Mouse (Mus musculus): ENCODE results near the gene Ranbp3l. TPM values are rescaled to one million over a fixed set of nuclear protein-coding genes. Genes with fewer than 3 reads are reported as not detected.

Ranbp3l gene
- polyA plus RNA-seq, 1 experiment, result 7.5 TPM

DNA sequence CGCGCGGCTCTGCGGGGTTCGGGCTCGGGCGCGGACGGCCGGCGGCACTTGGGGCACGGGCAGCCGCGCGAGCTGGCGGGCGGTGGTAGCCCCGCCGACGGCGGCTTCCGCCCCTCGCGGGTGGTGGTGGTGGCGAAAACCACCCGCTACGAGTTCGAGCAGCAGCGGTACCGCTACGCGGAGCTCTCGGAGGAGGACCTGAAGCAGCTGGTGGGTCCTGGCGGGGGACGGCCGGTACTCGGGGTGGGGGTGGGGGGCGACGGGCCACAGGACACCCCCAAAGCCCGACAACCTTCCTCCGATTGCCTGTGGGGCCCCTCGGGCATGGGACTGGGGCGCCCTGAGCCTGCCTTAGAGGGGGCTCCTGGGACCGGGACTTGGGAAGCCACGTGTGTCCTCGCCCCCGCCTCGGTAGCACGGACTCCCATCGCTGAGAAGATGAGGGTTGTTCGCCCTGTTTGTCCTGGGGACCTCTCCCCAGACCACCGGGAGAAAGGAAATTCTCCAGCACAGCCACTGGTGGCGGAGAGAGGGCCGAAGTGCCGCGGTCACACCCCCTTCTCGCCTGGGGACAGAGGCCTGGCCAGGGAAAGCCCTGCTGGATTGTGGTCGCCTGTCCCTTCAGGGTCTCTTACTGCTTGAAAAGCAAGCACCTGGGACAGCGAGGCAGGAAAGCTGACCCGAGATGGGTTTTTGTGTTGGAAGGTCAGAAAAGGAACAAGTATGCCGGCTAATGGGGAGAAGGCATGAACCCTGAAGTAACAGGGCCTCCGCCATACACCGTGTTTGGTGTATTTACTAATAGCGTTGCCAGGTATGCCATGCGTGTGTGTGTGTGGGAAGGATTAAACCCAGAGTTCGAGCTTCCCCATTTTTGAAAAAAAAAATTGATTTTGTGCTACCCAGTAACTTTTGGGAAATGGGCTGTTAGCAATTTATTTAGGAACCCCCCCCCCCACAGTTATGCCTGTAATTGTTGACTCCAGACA is 104.1 kb downstream of the Ranbp3l start:
- peak; percentile 62 for DNase-seq (ENCODE audit: low read depth)
- TF ChIP-seq CTCF (IDR thresholded peaks at IDR 0.05; ENCODE audit: borderline replicate concordance, extremely low read depth, insufficient read depth, insufficient read length) (no peak), POLR2A (IDR thresholded peaks at IDR 0.05; ENCODE audit: borderline replicate concordance, extremely low read depth, insufficient read depth, insufficient read length, poor library complexity, severe bottlenecking) (no peak)

GRCm38 (mm10) chr15:9072630-9073029 is 104.9 kb downstream of the Ranbp3l start:
- TF ChIP-seq CTCF (IDR thresholded peaks at IDR 0.05; ENCODE audit: borderline replicate concordance, extremely low read depth, insufficient read depth, insufficient read length) (no peak), POLR2A (IDR thresholded peaks at IDR 0.05; ENCODE audit: borderline replicate concordance, extremely low read depth, insufficient read depth, insufficient read length, poor library complexity, severe bottlenecking) (no peak)
- peak; percentile 34 for DNase-seq (ENCODE audit: low read depth)

DNA sequence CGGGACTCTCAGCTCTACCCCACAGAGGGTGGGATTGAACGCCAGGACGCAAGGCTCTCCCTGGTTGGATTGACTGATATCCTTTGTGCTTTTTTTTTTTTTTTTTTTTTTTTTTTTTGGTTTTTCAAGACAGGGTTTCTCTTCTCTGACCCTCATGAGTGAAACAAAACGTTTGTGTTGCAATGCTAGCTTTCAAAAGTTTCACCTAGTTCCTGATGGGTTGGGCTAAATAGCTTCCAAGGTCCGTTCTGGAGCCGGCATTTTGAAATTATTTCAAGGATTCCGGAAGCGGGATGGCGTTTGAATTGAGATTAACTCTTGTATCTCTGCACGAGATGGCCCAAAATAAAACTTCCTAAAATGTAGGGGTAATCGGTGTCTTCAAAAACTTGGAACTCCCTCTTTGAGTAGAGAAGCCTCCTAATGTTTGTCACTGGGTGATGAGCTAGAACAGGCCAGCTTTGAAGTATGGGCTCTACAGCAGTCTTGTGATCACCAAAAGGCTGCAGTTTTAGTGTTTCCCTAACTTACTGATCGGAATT is 105.4 kb downstream of the Ranbp3l start:
- TF ChIP-seq POLR2A (IDR thresholded peaks at IDR 0.05; ENCODE audit: borderline replicate concordance, extremely low read depth, insufficient read depth, insufficient read length, poor library complexity, severe bottlenecking) (no peak), CTCF (IDR thresholded peaks at IDR 0.05; ENCODE audit: borderline replicate concordance, extremely low read depth, insufficient read depth, insufficient read length) (no peak)
- no peak for DNase-seq (ENCODE audit: low read depth)

DNA sequence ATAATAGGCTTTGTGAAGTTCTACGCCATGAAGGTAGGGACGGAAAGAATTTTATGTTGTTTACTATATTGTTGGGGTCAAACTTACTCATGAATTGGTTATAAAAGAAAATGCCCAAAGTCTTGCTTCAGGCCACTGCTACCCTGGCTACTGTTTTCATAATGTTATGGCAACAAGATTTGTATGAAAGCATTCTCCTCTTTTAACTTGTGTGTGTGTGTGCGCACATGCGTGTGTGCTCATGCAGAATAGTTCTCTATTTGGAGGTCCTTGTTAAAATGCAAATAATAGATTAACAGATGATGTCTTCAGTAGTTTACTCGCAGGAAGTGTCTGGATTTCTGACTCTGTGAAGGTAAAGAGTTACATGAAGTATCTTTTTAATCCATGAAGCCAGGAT is 105.9 kb downstream of the Ranbp3l start:
- DNase-seq (ENCODE audit: low read depth), result no peak
- TF ChIP-seq CTCF (IDR thresholded peaks at IDR 0.05; ENCODE audit: borderline replicate concordance, extremely low read depth, insufficient read depth, insufficient read length), result no peak

- TF ChIP-seq CTCF (IDR thresholded peaks at IDR 0.05; ENCODE audit: borderline replicate concordance, extremely low read depth, insufficient read depth, insufficient read length) (no peak), POLR2A (IDR thresholded peaks at IDR 0.05; ENCODE audit: borderline replicate concordance, extremely low read depth, insufficient read depth, insufficient read length, poor library complexity, severe bottlenecking) (no peak)
- DNase-seq (ENCODE audit: low read depth), result no peak
Measured at GRCm38 (mm10) chr15:9074139-9074538, 106.4 kb downstream of the Ranbp3l start.

DNA sequence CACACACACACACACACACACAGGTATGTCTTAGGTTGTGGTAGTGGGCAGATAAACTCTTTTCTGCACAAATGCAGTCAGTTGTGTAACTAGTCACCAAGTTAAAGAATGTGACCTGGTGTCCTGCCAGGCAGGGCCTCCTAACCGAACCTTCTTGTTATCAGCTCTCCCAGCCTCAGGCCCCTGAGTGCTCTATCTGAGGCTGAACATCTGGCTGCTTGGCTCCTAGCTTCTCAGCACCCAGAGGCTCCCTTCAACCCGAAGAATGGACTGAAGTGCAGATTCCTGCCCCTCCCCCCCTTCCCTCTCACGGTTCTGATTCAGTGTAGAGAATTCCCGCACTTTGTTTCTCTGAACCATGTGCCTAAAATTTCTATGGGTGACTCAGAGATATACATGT is 106.9 kb downstream of the Ranbp3l start:
- TF ChIP-seq CTCF (IDR thresholded peaks at IDR 0.05; ENCODE audit: borderline replicate concordance, extremely low read depth, insufficient read depth, insufficient read length) (no peak), POLR2A (IDR thresholded peaks at IDR 0.05; ENCODE audit: borderline replicate concordance, extremely low read depth, insufficient read depth, insufficient read length, poor library complexity, severe bottlenecking) (no peak)
- DNase-seq (ENCODE audit: low read depth), result no peak

DNA sequence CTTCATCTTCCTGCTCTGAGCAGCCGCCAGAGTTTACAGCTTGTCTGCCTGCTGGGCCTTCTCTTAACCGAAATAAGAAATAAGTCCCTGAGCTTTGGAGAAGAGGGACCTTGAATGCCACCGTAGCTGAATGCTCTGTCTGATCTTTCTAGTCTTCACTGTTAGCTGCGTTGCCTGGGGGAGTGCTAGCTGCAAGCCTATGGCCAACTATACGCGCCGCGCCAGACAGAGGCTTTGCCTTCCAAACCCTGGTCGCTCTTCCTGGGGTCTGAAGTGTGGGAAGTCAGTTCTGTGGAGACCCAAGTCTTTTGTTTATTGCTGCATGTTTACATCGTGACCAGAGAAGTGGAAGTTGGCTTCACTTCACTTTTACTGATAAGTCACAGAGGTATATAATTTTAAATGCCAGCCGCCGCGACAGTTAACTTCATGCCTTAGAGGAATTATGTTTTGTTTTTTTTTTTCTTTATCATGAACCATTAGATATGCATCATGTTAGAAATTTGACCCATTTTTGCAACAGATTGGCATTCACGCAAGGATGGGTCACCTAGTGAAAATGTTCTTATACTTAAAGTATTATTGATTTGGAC is 108.0 kb downstream of the Ranbp3l start:
- TF ChIP-seq POLR2A (IDR thresholded peaks at IDR 0.05; ENCODE audit: borderline replicate concordance, extremely low read depth, insufficient read depth, insufficient read length, poor library complexity, severe bottlenecking), result no peak
- no peak for DNase-seq (ENCODE audit: low read depth)

DNA sequence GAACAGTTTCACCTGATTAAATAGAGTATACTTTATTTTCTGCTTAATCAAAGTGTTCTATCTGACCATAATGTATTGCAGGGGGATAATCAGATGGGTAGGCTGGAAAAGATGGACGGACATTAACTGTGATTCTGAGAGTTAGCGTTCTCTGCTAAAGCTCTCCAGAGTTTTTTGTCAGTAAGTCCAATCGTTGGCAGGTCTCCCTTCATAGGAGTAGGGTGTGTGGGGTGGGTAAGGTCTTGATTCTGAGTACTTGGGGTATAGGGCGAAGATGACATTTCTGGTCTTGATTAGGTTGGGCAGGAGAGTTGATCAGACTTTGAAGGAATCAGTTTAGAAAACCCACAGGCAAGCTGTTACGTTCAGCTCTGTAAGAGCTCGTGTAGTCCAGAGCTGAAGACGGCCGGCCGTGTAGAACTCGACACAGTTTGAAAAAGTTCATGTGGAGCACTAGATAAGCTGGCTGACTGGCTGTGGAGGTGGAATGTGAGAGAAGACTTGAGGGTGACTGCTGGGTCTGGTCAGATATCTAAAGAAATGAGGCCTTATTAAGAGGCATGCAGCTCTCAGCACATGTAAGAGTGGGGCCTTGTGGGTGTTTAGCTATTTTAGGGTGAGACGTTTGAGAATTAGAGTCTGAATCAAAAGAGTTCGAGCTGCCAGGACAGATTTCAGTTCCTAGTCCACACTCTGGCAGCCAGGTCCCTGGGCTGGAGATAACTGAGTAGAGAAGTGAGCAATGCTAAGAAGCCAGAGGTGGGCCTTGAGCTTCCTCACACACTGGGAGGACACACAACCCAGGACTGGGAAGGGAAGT is 110.9 kb downstream of the Ranbp3l start:
- TF ChIP-seq POLR2A (IDR thresholded peaks at IDR 0.05; ENCODE audit: borderline replicate concordance, extremely low read depth, insufficient read depth, insufficient read length, poor library complexity, severe bottlenecking) (no peak), CTCF (IDR thresholded peaks at IDR 0.05; ENCODE audit: borderline replicate concordance, extremely low read depth, insufficient read depth, insufficient read length) (no peak)
- DNase-seq (ENCODE audit: low read depth), result no peak

DNA sequence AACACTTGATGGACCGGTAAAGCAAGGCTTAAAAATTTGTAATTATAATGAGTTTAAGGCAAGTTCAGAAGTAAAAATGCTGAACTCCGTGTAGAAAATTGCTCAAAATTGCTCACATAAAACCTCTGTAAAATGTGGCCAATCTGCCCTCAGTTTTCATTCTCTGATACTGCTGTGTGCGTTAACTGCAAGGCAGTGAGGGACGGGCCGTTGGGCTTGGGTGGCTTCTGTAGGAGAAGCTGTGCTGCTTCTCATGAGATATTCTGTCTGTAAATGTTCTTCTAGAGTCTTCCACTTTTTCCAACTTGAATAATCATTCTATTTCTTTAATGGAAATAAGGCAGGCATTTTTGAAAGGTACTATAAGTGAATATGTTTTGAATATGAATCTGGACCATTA is 111.9 kb downstream of the Ranbp3l start:
- TF ChIP-seq POLR2A (IDR thresholded peaks at IDR 0.05; ENCODE audit: borderline replicate concordance, extremely low read depth, insufficient read depth, insufficient read length, poor library complexity, severe bottlenecking), result no peak
- no peak for TF ChIP-seq CTCF (IDR thresholded peaks at IDR 0.05; ENCODE audit: borderline replicate concordance, extremely low read depth, insufficient read depth, insufficient read length)
- DNase-seq (ENCODE audit: low read depth), result no peak

GRCm38 (mm10) chr15:9080206-9080605 is 112.5 kb downstream of the Ranbp3l start:
- no peak for TF ChIP-seq CTCF (IDR thresholded peaks at IDR 0.05; ENCODE audit: borderline replicate concordance, extremely low read depth, insufficient read depth, insufficient read length)
- no peak for TF ChIP-seq POLR2A (IDR thresholded peaks at IDR 0.05; ENCODE audit: borderline replicate concordance, extremely low read depth, insufficient read depth, insufficient read length, poor library complexity, severe bottlenecking)
- no peak for DNase-seq (ENCODE audit: low read depth)

DNA sequence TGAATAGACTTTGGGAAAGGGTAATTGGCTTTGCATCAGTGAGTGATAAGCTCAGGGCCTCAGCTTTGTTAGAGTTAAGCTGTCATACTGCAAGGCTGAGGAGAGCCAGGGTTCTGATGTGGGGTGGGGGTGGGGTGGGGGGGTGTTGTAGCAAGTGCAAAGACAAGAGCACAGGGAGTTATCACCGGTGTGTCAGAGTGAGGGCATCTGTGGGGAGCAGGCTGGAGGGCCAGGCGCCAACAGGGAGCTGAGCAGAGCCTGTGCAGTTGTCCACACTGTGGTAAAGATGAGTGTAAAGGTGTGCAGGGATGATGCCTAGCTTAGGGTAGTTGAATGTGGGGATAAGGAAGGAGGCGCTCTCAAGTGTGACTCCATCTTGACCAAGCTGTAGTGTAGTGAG is 113.5 kb downstream of the Ranbp3l start:
- no peak for TF ChIP-seq CTCF (IDR thresholded peaks at IDR 0.05; ENCODE audit: borderline replicate concordance, extremely low read depth, insufficient read depth, insufficient read length)
- TF ChIP-seq POLR2A (IDR thresholded peaks at IDR 0.05; ENCODE audit: borderline replicate concordance, extremely low read depth, insufficient read depth, insufficient read length, poor library complexity, severe bottlenecking), result no peak
- no peak for DNase-seq (ENCODE audit: low read depth)

Measured in brain, embryonic 14.5 days (tissue).